Mouse (Mus musculus) forebrain, postnatal 0 days (tissue): ENCODE measurements around the gene Unc5cl. TPM values are rescaled to one million over a fixed set of nuclear protein-coding genes. Genes with fewer than 3 reads are reported as not detected.

Experiments
- ATAC-seq: fragments of 200-750 bp; cut with Nextera tagmentation; 2 replicates; pipeline ENCODE4 v1.8.0; 2017; ENCODE audit warnings: mild to moderate bottlenecking, moderate library complexity
- DNase-seq: peaks from one replicate; pipeline ENCODE4 v3.0.0-alpha.2; 2015
- H3K27ac ChIP-seq: fragments of 300-500 bp; sonication (generic); 2 replicates; pipeline ENCODE4 v1.5.1; 2014; ENCODE audit warnings: low read depth, mild to moderate bottlenecking, antibody characterized with exemption, low read length, moderate library complexity, mixed read lengths
- H3K27me3 ChIP-seq: fragments of 300-500 bp; sonication (generic); 2 replicates; pipeline ENCODE4 v1.6.1; 2014; ENCODE audit warnings: mild to moderate bottlenecking, low read length, mixed read lengths; ENCODE audit not compliant: insufficient read depth
- H3K36me3 ChIP-seq: fragments of 300-500 bp; sonication (generic); 2 replicates; pipeline ENCODE4 v1.6.1; 2014; ENCODE audit warnings: mild to moderate bottlenecking, moderate library complexity; ENCODE audit not compliant: insufficient read depth
- H3K4me1 ChIP-seq: fragments of 300-500 bp; sonication (generic); 2 replicates; pipeline ENCODE4 v1.6.1; 2014; ENCODE audit warnings: antibody characterized with exemption; ENCODE audit not compliant: insufficient read depth
- H3K4me2 ChIP-seq: fragments of 300-500 bp; sonication (generic); 2 replicates; pipeline ENCODE4 v1.6.1; 2014; ENCODE audit warnings: low read depth, mild to moderate bottlenecking, moderate library complexity
- H3K4me3 ChIP-seq: fragments of 300-500 bp; sonication (generic); 2 replicates; pipeline ENCODE4 v1.5.1; 2014; ENCODE audit warnings: low read depth, low read length, mixed read lengths
- H3K9ac ChIP-seq: fragments of 300-500 bp; sonication (generic); 2 replicates; pipeline ENCODE4 v1.6.1; 2014; ENCODE audit warnings: mild to moderate bottlenecking
- H3K9me3 ChIP-seq: fragments of 300-500 bp; sonication (generic); 2 replicates; pipeline ENCODE4 v1.6.1; 2016; ENCODE audit warnings: low read length
- CTCF ChIP-seq: sonication (generic); IDR thresholded peaks from 2 replicates; pipeline ENCODE4 v1.5.1; 2016; ENCODE audit warnings: antibody characterized with exemption, control low read depth, low read depth
- WGBS: fragments of 180-500 bp; shearing (Covaris S2); extraction: QIAGEN DNeasy Blood & Tissue Kit; methylation state at CpG from one replicate; pipeline ENCODE4 v1.1.7; 2014; 5-methylcytosine and 5-hydroxymethylcytosine counted together
- polyA plus RNA-seq: library from polyadenylated mRNA; unstranded; fragments of >200 nt; fragmentation: Nextera tagmentation; extraction: Ambion mirVana; gene quantifications from 2 replicates; pipeline ENCODE4 v1.2.1, GENCODE M21; 2015
- total RNA-seq: library from RNA; depleted of rRNA; stranded (reverse); fragments of >200 nt; gene quantifications from 2 replicates; pipeline ENCODE4 v1.2.3, GENCODE M21; 2014

Unc5cl gene
- total and polyA plus RNA-seq, 2 experiments from 2014 or later = 0.56 TPM; not detected in 1

- Histone ChIP-seq H3K27me3 (no peaks in the 10 kb centered on the region), H3K4me2 (no peak overlapping the region), H3K4me3 (no peak overlapping the region), H3K4me1 (no peaks in the 10 kb centered on the region), H3K9me3 (no peaks in the 10 kb centered on the region), H3K27ac (no peak overlapping the region), H3K9ac (no peak overlapping the region), H3K36me3 (no peaks in the 10 kb centered on the region)
- TF ChIP-seq CTCF = peak; percentile 30; the same call in 1 of the 2 replicates
- DNase-seq (no peak), ATAC-seq (no peak)
- WGBS = 84% methylated on average over 7 of the region's 7 CpGs
These were observed 1.2 kb upstream of the Unc5cl start for GRCm38 (mm10) chr17:48453489-48453888.

GRCm38 (mm10) chr17:48454190-48454589 lies 511 bp upstream of the Unc5cl start:
- no peak overlapping the region for H3K27ac ChIP-seq
- no peak for ATAC-seq
- no peaks in the 10 kb centered on the region for H3K4me1 ChIP-seq
- 60% methylated on average over 7 of the region's 7 CpGs for WGBS
- TF ChIP-seq CTCF = no peak
- H3K9me3 ChIP-seq = no peaks in the 10 kb centered on the region
- no peak for DNase-seq
- H3K4me3 ChIP-seq = no peak overlapping the region
- no peak overlapping the region for H3K9ac ChIP-seq
- H3K27me3 ChIP-seq = no peaks in the 10 kb centered on the region
- H3K36me3 ChIP-seq = no peaks in the 10 kb centered on the region
- H3K4me2 ChIP-seq = no peak overlapping the region

GRCm38 (mm10) chr17:48455955-48456354 lies 1.3 kb downstream of the Unc5cl start:
- Histone ChIP-seq H3K27ac (no peak overlapping the region), H3K9ac (no peak overlapping the region), H3K4me3 (no peak overlapping the region), H3K27me3 (no peaks in the 10 kb centered on the region), H3K9me3 (no peaks in the 10 kb centered on the region), H3K4me1 (no peaks in the 10 kb centered on the region), H3K4me2 (no peak overlapping the region), H3K36me3 (no peaks in the 10 kb centered on the region)
- no peak for DNase-seq
- no peak for ATAC-seq
- TF ChIP-seq CTCF = no peak
- 90% methylated on average over 2 of the region's 2 CpGs for WGBS

DNA sequence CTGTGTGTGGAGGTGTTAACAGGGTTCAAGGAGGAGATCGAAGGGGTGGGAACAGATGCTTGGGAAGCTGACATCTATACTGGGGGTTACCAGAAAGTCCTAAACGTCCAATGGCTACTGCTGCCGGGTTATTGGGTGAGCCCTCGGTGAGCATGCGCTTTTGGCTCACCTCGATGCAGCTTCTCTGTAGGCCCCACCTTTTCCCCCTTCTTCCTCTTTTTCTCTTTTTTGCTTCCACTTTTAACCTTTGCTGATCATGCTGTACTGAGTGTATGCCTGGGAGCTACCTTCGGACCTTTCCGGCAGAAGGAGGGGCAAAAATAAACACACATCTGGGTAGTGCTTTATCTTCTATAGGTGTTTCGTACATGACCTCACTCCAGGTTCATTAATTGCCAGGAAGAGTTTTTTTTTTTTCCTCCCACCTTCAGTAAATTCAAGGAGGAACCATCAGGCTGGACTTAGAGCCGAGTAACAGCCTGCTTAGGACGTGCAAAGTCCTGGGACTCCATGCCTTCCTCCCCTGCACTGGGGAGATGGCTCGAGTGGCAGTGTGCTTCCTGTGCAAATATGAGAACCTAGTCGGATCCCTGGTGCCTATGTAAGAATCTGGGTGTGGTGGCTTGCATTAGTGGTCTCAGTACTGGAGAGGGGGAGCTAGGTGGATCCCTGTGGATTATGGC lies 3.4 kb downstream of the Unc5cl start:
- Histone ChIP-seq H3K4me3 (no peak overlapping the region), H3K9me3 (no peaks in the 10 kb centered on the region), H3K36me3 (no peaks in the 10 kb centered on the region), H3K4me2 (no peak overlapping the region), H3K4me1 (no peaks in the 10 kb centered on the region), H3K9ac (no peak overlapping the region), H3K27ac (no peak overlapping the region), H3K27me3 (no peaks in the 10 kb centered on the region)
- ATAC-seq (no peak), DNase-seq (no peak)
- TF ChIP-seq CTCF = no peak
- WGBS = 91% methylated on average over 13 of the region's 13 CpGs

- TF ChIP-seq CTCF = no peak
- ATAC-seq (no peak; the same call in 1 of the 2 replicates), DNase-seq (no peak)
- H3K9me3 ChIP-seq = no peaks in the 10 kb centered on the region
- H3K36me3 ChIP-seq = no peaks in the 10 kb centered on the region
- no peaks in the 10 kb centered on the region for H3K4me1 ChIP-seq
- no peak overlapping the region for H3K4me3 ChIP-seq
- no peak overlapping the region for H3K9ac ChIP-seq
- no peak overlapping the region for H3K27ac ChIP-seq
- no peak overlapping the region for H3K4me2 ChIP-seq
- WGBS = 94% methylated on average over 13 of the region's 13 CpGs
- peaks cover 3% of the 10 kb centered on the region; the same call in 1 of the 2 replicates for H3K27me3 ChIP-seq
These were observed 7.4 kb downstream of the Unc5cl start for GRCm38 (mm10) chr17:48462096-48462495.

GRCm38 (mm10) chr17:48463391-48463790 lies 8.7 kb downstream of the Unc5cl start:
- Histone ChIP-seq H3K4me1 (no peaks in the 10 kb centered on the region), H3K27me3 (peaks cover 5% of the 10 kb centered on the region; the same call in 1 of the 2 replicates), H3K9me3 (no peaks in the 10 kb centered on the region), H3K9ac (no peak overlapping the region), H3K4me2 (no peak overlapping the region), H3K27ac (no peak overlapping the region), H3K36me3 (no peaks in the 10 kb centered on the region), H3K4me3 (no peak overlapping the region)
- ATAC-seq = no peak
- no peak for DNase-seq
- no peak for TF ChIP-seq CTCF
- 95% methylated on average over 4 of the region's 4 CpGs for WGBS

GRCm38 (mm10) chr17:48466769-48467394 lies 12.2 kb downstream of the Unc5cl start:
- H3K4me2 ChIP-seq = peak overlapping the region; percentile 28
- no peak overlapping the region for H3K9ac ChIP-seq
- H3K27me3 ChIP-seq = peaks cover 5% of the 10 kb centered on the region; the same call in 1 of the 2 replicates
- 45% methylated on average over 22 of the region's 22 CpGs for WGBS
- H3K4me3 ChIP-seq = no peak overlapping the region
- H3K27ac ChIP-seq = no peak overlapping the region
- H3K36me3 ChIP-seq = no peaks in the 10 kb centered on the region
- no peaks in the 10 kb centered on the region for H3K4me1 ChIP-seq
- peak; percentile 32 for ATAC-seq
- DNase-seq = peak; percentile 17
- no peak for TF ChIP-seq CTCF
- no peaks in the 10 kb centered on the region for H3K9me3 ChIP-seq
